Comparison of ENCODE assay signal across 20 mouse cellular contexts in genomic region chr11:59000635-59001034, GRCm38 (mm10). TPM values are rescaled to one million over a fixed set of nuclear protein-coding genes. Genes with fewer than 3 reads are reported as not detected.
A peak's percentile ranks its signal among the peaks of the same experiment; 100 is the strongest.
DNase-seq lines count a peak whose midpoint lies in the region; ATAC-seq and TF ChIP-seq lines count a peak whose summit lies in the region.
"Had no signal": no experiment of that assay in that cellular context is flagged by ENCODE, and none has a peak within 500 bp of the region (broad histone marks: within the 10 kb centered on the region; RNA-seq: fewer than 3 reads in every experiment).

No protein-coding gene starts in this region.

- no peaks in the 10 kb centered on the region for H3K36me3 ChIP-seq in forebrain, postnatal 0 days (ENCODE audit: insufficient read depth)
- H3K36me3 ChIP-seq: embryonic facial prominence, embryonic 12.5 days; forebrain, embryonic 15.5 days; hindbrain, embryonic 10.5 days had no signal

- ATAC-seq in forebrain, postnatal 0 days, result no peak
- ATAC-seq: forebrain, embryonic 15.5 days had no signal

- H3K9ac ChIP-seq in forebrain, postnatal 0 days, result no peak overlapping the region
- H3K9ac ChIP-seq: embryonic facial prominence, embryonic 12.5 days; forebrain, embryonic 15.5 days had no signal

- peak; percentile 91 for DNase-seq in heart, adult 11 months
- no peak for DNase-seq in heart, postnatal 14 days
- DNase-seq in right cerebral cortex, adult 18-20 months, result peak; percentile 56
- no peak for DNase-seq in right cerebral cortex, postnatal 4 days
- DNase-seq in layer of hippocampus, adult 8-10 months (ENCODE audit: low spot score in 2 of 2), result peak; percentile 77 to 81
- no peak for DNase-seq in liver
- DNase-seq in gastrocnemius, postnatal 4 days (ENCODE audit: low spot score in 2 of 2), result no peak
- no peak for DNase-seq in forebrain, postnatal 0 days
- DNase-seq: adrenal gland, postnatal 14 days; cerebellum, adult 18-20 months; kidney, adult 18-20 months; lung, adult 18-20 months; thymus, postnatal 14 days had no signal

- intact Hi-C loops in heart, postnatal 14 days (cut with DNase I), result no loop called here

- 91% methylated on average over 21 of the region's 21 CpGs for WGBS in forebrain, postnatal 0 days

- no peak for TF ChIP-seq CTCF in forebrain, postnatal 0 days (IDR thresholded peaks at IDR 0.05; ENCODE audit: low read depth)

- H3K27ac ChIP-seq in forebrain, postnatal 0 days (ENCODE audit: low read depth, low read length), result no peak overlapping the region
- H3K27ac ChIP-seq: embryonic facial prominence, embryonic 12.5 days; forebrain, embryonic 15.5 days; hindbrain, embryonic 10.5 days; stomach, postnatal 0 days had no signal

- no peaks in the 10 kb centered on the region for H3K9me3 ChIP-seq in forebrain, postnatal 0 days (ENCODE audit: low read length)
- H3K9me3 ChIP-seq: embryonic facial prominence, embryonic 12.5 days; forebrain, embryonic 15.5 days; hindbrain, embryonic 10.5 days had no signal

- no peak overlapping the region for H3K4me3 ChIP-seq in forebrain, postnatal 0 days (ENCODE audit: low read depth, low read length)
- H3K4me3 ChIP-seq: embryonic facial prominence, embryonic 12.5 days; forebrain, embryonic 15.5 days; hindbrain, embryonic 10.5 days had no signal

- no peaks in the 10 kb centered on the region for H3K27me3 ChIP-seq in forebrain, postnatal 0 days (ENCODE audit: insufficient read depth, low read length)
- H3K27me3 ChIP-seq: forebrain, embryonic 15.5 days had no signal

- no peaks in the 10 kb centered on the region for H3K4me1 ChIP-seq in forebrain, postnatal 0 days (ENCODE audit: insufficient read depth)
- H3K4me1 ChIP-seq: embryonic facial prominence, embryonic 12.5 days; forebrain, embryonic 15.5 days had no signal

- no peak overlapping the region for H3K4me2 ChIP-seq in forebrain, postnatal 0 days (ENCODE audit: low read depth)
- H3K4me2 ChIP-seq: embryonic facial prominence, embryonic 12.5 days; forebrain, embryonic 15.5 days had no signal

RNA-seq across cellular contexts. Expression of gene Trim11, which starts 22.7 kb away (rescaled TPM):
- 10 to 100 TPM; 17.6 to 18.1 TPM for total RNA-seq in heart, postnatal 14 days (2021)
- 10 to 100 TPM; 28.4 to 32.5 (median 31.0) TPM for total RNA-seq in layer of hippocampus, adult 8-10 months (2022)
- 10 to 100 TPM; 16.7 to 19.6 TPM for total RNA-seq in gastrocnemius, postnatal 4 days (2021)
- total RNA-seq in forebrain, postnatal 0 days (2014; rRNA removed), result 29.2 and 31.9 TPM in 2 replicates
- polyA plus RNA-seq in forebrain, postnatal 0 days (2015; fragmentation: Nextera tagmentation; extraction: Ambion mirVana), result 13.5 and 16.0 TPM in 2 replicates

RNA-seq across cellular contexts. Expression of gene Hist3h2a, which starts 46.1 kb away (rescaled TPM):
- total RNA-seq in heart, postnatal 14 days (2021), result 10 to 100 TPM; 22.0 to 28.0 TPM
- total RNA-seq in layer of hippocampus, adult 8-10 months (2022), result 10 to 100 TPM; 48.9 to 64.2 (median 56.8) TPM
- 10 to 100 TPM; 37.1 to 42.7 TPM for total RNA-seq in gastrocnemius, postnatal 4 days (2021)
- total RNA-seq in forebrain, postnatal 0 days (2014; rRNA removed), result 181 and 199 TPM in 2 replicates
- 58.0 and 58.7 TPM in 2 replicates for polyA plus RNA-seq in forebrain, postnatal 0 days (2015; fragmentation: Nextera tagmentation; extraction: Ambion mirVana)

RNA-seq across cellular contexts. Expression of gene Trim17, which starts 46.1 kb away (rescaled TPM):
- under 1 TPM; 0.10 to 0.19 TPM for total RNA-seq in heart, postnatal 14 days (2021)
- 1 to 10 TPM; 2.8 to 6.3 (median 4.8) TPM for total RNA-seq in layer of hippocampus, adult 8-10 months (2022)
- under 1 TPM; 0.23 to 0.29 TPM for total RNA-seq in gastrocnemius, postnatal 4 days (2021)
- total RNA-seq in forebrain, postnatal 0 days (2014; rRNA removed), result 3.4 and 4.0 TPM in 2 replicates
- polyA plus RNA-seq in forebrain, postnatal 0 days (2015; fragmentation: Nextera tagmentation; extraction: Ambion mirVana), result 0.65 TPM in 2 replicates
- total RNA-seq: common myeloid progenitor, adult 5-6 weeks had no signal

RNA-seq across cellular contexts. Expression of gene Hist3h2ba, which starts 51.9 kb away (rescaled TPM):
- 10 to 100 TPM in 1 of 2 experiments, 1 to 10 TPM in 1; 3.9 to 14.1 TPM for total RNA-seq in heart, postnatal 14 days (2021)
- 10 to 100 TPM; 71.4 to 92.2 (median 75.7) TPM for total RNA-seq in layer of hippocampus, adult 8-10 months (2022)
- total RNA-seq in gastrocnemius, postnatal 4 days (2021), result 10 to 100 TPM in 1 of 2 experiments, 1 to 10 TPM in 1; 9.8 to 17.0 TPM
- total RNA-seq in forebrain, postnatal 0 days (2014; rRNA removed), result 446 and 960 TPM in 2 replicates
- 111 and 146 TPM in 2 replicates for polyA plus RNA-seq in forebrain, postnatal 0 days (2015; fragmentation: Nextera tagmentation; extraction: Ambion mirVana)
- total RNA-seq: CH12.LX had no signal
- polyA plus RNA-seq: liver, adult 2 months had no signal

Comparison
In these comparisons a context has a peak if more than half of its experiments do, and no peak if none do; other contexts are left out.
1. DNase-seq: peak in heart, adult 11 months (single experiment), right cerebral cortex, adult 18-20 months (single experiment) and layer of hippocampus, adult 8-10 months (2 of 2); none in heart, postnatal 14 days (0 of 2), right cerebral cortex, postnatal 4 days (single experiment), liver (single experiment), gastrocnemius, postnatal 4 days (0 of 2) and forebrain, postnatal 0 days (single experiment).